Mouse (Mus musculus) bone marrow, adult 2 months (tissue): Measurements from ENCODE around the gene Dnajc14.

Experiments
- CTCF ChIP-seq: fragments of 200-500 bp; IDR thresholded peaks from 2 replicates; pipeline ENCODE4 v1.5.1; 2011; ENCODE audit warnings: low read length, control low read depth; ENCODE audit not compliant: control insufficient read depth, insufficient read depth
- POLR2A ChIP-seq: fragments of 200-500 bp; IDR thresholded peaks from 2 replicates; pipeline ENCODE4 v1.6.1; 2011; ENCODE audit warnings: low read depth, mild to moderate bottlenecking, control low read depth, low read length, borderline replicate concordance; ENCODE audit not compliant: control insufficient read depth

DNA sequence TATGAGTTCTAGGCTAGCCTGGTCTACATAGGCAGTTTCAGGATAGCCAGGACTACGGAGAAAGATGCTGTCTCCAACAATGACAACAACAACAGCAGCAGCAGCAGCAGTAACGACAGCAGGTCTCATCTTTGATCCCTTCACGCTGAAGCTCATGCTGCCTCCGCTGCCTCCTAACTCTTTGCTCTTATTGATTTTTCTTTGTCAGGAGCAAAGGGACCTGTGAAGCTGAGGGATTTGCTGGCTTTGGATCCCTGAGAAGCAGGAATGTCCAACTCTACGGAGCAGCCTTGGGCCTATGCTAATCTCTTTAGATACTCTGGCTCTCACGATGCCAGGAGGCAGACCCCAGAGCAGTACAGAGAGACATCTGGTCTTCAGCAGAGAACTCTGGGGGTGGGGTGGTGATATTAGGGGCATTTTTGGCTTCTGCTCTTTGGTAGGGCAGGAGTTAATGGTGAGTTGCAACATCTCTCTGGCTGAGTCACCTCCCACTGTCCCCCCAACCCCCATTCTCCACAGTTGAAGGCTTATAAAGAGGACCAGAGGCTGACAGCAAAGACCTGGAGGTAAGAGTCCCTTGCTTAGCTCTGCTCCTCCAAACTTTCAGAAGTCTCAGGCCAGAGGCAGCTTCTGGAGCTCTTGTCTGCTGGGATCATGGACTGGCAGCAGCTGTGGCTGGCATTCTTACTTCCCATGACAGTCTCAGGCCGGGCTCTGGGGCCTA lies 13.3 kb upstream of the Dnajc14 start, which contains the start of gene Mmp19:
- TF ChIP-seq CTCF: no peak
- no peak for TF ChIP-seq POLR2A
